Mouse (Mus musculus) induced T-regulatory cell, adult 2 months (primary cell): Measurements from ENCODE around the gene Ube2o.
A peak's percentile ranks its signal among the peaks of the same experiment; 100 is the strongest.
"Not testable (repeated sequence)": the region's sequence is repeated elsewhere in the genome, so short reads cannot be mapped to it uniquely, and the experiment has no call there.

Experiments
- DNase-seq: peaks from one replicate; pipeline ENCODE4 v3.0.0-alpha.2; 2012; ENCODE audit warnings: low read depth

Gene Ube2o

DNA sequence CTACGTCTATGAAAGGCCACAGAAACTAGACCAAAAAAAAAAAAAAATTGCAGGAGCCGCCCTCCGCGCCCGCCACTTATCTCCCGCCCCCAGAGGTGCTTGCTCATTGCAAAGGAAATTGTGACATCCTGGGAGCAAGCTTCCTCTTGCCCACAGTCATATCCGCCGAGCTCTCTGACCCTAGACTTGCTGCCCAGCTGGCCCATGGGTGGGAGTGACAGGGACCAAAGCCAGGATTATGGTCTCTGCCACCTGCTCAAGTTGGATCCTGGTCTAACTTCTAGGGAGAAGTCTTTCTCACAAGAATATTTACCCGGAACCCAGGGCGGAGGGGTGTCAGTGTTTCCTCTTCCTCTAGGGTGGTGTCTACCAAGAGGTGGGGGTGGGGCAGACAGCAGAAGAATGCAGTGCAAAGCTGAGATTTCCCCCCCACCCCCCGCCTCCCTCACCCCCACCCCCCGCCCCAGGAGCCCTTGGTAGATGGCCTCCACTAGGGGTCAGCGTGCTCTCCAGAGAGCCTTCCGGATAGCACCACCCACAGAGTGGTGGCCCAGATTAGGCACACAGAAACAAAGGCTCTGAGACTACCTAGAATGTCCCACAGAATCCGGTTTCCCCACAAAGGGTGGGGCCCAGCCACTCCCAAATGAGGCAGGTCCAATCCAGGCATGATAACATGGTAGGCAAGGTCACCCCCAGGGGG, 34.6 kb upstream of the Ube2o start:
- peak; percentile 84 for DNase-seq

DNA sequence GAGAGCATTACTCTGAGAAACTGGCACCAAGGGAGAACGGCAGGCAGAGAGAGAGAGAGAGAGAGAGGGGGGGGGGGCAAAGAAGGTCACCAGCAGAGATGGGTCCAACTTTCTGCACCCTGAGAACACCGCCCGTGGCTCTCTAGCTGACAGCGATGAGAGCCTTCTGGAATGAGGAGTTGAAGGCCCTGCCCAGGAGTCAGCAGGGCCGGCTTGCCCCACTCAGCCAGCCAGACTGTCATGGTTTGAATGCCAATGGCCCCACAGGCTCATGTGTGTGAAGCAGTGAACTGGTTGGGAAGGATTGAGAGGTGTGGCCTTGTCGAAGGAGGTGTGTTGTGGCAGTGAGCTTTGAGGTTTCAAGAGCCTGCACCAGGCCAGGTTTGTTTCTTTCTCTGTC, 32.0 kb upstream of the Ube2o start:
- DNase-seq = no peak

DNA sequence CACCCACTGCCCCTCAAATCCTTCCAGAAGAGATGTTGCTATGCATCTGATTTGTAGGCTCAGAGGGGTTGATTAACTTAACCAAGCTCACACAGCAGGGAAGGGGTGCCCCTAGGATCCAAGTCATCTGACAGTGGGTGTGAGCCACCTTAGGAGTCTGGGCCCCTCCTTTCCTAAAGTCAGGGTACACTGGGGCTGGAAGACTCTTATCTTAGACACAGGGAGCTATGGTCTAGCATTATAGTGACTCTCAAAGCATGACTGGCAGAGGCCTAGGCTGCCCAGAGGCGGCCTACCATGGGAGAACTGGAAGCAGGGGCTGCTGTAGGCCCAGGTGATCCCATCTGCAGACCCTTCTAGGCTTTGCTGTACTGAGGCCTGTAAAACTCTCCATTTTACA, 31.3 kb upstream of the Ube2o start:
- no peak for DNase-seq

DNA sequence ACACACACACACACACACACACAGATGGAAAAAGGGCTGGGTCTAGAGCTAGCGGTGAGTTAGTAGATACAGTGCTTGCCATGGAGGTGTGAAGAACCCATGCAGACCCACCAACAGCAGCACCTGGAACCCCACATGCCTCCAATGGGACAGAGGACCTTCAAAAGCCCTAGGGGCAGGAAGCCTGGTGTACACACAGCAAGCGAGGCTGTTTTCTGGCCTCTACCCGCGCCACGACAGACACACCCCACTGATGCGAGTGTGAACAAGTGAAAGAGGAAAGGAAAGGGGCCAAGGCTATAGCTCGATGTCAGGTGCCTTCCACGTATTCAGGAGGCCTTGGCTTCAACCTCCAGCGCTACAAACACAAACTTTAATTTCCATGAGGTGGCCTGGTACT, 30.6 kb upstream of the Ube2o start:
- DNase-seq = no peak

DNA sequence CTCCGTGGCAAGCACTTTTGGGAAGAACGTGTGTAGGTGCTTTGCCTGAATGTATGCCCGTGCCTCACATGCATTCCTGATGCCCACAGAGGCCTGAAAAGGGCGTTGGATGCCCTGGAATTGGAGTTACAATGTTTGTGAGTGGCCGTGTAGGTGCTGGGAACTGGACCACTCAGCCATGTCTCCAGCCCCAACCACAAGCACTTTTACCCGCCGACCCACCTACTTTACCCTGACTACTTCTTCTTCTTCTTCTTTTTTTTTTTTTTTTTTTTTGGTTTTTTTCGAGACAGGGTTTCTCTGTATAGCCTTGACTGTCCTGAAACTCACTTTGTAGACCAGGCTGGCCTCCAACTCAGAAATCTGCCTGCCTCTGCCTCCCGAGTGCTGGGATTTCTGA, 29.9 kb upstream of the Ube2o start:
- not testable (repeated sequence) for DNase-seq

DNA sequence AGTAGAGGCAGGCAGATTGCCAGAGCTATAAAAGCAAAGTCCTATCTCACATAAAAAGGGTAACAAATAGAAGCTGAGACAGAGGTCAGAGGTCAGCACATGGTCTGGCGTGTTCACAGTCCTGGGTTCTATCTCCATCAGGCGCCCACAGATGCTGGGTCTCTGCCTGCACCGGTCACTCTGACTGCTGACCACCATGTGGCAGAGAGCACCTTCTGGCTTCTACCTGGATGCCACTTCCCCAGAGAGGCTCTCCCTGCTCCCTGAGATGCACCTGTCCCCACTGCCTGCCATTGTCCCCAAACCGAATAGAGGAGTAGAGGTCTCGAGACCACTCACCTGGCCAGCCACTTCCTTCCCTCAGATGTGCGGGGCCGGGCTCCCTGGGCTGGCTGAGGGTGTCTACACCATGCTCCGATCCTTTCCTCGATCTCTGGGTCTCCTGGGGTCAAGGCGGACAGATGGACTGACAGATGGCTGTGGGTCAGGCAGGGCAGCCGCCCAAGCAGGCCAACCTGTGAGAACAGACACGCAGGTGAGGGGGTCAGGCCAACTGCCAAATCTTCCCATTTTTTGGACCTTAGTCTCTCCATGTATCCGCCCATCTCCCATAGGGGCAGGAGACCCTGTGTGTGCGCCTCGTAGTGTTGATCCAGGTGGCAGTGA, 28.9 kb upstream of the Ube2o start:
- no peak for DNase-seq

DNA sequence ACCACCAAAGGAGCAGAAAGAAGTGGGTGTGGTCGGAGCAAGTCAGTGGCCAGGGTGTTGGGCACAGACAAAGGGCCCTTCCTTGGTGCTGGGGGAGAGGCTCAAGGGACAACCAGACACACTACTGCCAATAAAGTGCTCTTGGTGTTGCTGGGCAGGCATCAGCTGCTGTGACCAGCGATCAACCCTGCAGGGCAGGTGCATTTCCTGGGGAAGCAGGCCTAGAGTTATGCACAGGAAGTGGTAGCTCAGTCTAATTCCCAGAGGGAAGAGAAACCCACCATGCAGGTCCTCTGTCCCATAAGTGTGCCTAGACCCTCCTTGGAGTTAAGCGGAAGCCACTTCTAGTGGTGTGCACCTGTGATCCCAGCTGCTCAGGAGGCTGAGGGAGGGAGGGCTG, 26.5 kb upstream of the Ube2o start:
- DNase-seq = no peak

DNA sequence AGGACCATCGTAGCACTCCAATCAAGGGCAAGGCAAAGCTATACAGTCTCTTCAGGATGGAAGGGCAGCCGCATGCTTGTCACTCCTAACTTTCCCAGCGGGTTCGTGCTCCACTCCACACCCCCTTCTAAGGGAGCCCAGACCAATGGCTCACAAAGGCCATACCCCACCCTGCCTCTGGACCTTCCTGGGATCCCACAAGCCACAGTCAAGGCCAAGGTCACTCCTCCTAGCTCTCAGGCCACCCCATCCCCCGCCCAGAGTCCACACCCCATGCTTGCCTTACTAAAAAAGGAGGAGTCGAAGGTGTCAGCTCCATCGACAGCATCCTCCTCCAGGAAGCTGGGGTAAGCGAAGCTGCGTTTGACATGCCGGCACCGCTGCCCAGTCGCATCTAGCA, 22.9 kb upstream of the Ube2o start:
- DNase-seq = no peak

DNA sequence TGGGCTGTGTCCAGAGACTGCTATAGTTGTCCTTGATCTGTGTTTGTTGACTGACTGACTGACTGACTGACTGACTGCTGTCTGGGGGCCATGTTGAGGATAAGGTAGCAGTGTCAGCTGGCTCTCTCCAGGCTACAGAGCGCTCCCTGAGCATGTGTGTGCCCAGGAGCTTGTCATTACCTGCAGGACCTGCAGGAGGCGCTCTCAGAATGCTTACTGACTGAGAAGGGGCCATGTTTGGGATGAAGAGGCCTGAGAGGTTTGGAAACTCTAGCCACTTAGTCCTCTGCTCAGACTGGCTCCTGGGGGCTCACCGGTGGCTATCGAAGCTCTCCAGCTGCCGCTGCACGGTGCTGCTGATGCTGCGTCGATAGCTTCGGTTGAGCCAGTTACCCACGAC, 22.1 kb upstream of the Ube2o start:
- peak; percentile 68 for DNase-seq

DNA sequence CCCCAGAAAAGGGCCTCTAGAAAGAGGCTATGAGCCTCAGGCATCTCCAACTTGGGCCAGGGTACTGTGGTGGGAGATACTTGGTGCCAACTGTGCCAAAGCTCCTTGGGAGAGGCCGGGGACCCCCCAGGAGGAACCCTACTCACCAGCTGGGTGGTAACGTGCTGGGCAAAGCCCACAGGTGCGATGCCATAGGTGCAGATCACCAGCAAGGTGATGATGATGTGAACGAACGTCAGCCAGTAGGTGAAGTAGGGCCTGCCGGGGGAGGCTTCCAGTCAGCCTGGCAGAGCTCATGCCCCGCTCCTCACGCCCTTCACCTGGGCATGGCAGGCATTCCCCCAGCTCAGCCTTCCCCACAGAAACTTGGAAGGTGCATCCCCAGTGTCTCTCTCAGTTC, 20.8 kb upstream of the Ube2o start:
- DNase-seq = no peak

DNA sequence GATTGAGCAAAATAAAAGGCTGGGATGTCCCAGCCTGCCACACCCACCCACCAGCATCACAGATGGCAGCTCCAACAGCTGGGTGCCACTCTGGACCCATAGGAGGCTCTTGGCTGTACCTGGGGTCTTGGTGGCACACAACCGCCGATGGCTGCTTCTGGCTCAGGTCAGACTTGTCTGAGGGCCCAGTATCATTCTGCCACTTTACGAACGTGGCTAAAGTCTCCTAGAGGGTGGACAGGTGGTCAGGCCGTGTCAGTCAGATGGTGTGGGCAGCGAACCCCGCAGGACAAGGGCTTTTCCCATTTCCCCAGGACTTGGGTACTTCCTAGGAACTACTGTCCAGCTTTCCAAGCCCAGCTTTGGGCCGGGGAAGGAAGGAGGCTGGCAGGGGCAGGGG, 19.9 kb upstream of the Ube2o start:
- no peak for DNase-seq

DNA sequence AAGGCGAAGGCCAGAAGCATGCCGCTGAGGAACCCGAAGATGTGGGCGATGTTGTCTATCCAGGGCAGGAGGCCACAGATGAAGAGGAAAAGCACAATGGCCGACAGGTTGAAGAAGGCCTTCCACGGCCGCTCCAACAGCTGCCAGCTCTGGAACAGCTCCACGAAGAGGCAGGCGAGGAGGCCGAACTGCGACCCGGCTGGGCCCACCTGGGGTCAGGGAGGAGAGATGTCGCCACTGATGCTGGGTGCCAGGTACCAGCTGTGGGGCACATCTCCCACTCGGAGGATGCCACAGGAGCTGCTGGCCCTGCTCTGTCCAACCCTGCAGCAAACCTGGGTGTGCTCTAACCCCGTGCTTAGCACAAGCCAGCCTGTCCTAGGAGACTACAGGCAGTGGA, 18.0 kb upstream of the Ube2o start:
- DNase-seq = no peak

DNA sequence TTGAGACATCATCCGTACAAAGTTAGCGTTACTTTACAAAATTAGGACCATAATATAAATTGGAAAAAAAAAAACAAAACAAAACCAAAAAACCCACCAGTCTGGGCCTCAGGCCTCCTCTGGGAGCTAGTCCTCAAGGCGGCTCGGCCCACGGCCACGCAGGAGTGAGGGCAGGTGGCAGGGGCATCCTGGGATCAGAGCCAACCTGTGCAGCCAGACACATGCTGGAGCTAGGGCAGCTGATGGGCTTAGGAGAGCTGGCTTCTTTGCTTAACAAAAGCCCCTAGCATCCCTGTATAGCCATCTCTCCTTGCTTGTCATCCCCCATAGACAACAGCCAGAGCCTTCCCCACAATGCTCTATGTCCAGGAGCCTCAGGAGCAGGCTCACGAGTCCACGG, 16.9 kb upstream of the Ube2o start:
- no peak for DNase-seq

DNA sequence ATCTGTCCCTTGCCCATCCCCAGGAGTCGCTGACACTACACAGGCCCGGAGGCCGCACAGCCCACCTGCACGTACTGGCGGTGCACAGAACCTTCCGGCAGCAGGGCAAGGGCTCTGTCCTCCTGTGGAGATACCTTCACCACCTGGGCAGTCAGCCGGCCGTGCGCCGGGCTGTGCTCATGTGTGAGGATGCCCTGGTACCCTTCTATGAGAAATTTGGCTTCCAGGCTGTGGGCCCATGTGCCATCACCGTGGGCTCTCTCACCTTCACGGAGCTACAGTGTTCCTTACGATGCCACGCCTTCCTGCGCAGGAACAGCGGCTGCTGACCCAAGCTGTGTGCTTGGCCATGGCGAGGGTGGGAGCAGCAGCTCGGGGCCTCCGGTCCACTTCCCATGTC, 15.5 kb upstream of the Ube2o start:
- no peak for DNase-seq

DNA sequence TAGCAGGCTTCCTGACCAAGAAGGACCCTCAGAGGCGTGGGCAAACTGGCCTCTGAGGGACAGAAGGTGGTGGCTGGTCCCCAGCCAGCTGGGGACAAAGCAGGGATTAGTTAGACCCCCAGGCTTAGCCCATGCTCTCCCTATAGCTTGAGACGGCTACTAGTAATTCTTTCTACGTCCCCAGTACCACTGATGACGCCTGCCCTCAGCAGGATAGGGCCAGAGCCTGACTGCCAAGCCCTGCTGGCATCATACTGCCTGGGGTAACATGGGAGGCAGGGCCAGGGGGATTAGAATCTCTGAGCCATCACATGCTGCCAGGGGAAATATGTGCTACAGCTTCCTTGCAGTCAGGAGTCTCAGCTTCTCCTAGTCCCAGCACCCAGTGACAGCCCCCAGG, 12.1 kb upstream of the Ube2o start:
- DNase-seq = no peak

DNA sequence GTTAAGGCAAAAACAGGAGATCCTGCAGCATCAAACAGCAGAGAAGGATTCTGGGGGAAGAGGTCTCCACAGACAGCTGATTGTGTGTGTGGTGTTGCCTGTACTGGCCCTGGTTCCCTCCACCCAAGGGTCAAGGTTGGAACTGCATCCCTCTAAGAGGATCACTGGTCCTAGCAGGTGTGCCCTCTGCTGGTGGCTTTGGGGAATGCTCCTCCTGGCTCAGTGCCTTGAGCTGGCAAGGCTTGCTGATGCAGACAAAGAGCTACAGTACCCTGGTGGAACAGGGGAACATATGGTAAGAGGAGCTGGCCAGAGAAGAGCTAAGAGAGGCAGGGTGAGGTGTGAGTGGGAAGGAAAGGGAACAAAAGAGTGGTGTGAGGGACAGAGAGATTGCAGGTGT, 11.2 kb upstream of the Ube2o start:
- DNase-seq = peak; percentile 92

DNA sequence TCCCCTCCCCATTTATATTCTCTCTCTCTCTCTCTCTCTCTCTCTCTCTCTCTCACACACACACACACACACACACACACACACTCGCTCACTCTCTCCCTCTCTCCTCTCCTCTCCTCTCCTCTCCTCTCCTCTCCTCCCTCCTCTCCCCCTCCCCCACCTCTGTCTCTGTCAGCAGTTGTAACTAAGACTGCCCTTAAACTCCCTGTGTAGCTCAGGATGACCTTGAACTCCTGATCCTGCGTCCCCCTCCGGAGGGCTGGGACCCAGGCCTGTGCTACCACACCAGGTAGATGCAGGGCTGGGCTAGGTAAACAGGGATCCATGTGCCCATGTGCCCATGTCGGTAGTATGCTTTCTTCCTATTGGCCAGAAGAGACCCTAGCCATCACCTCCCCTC, 10.4 kb upstream of the Ube2o start:
- no peak for DNase-seq

DNA sequence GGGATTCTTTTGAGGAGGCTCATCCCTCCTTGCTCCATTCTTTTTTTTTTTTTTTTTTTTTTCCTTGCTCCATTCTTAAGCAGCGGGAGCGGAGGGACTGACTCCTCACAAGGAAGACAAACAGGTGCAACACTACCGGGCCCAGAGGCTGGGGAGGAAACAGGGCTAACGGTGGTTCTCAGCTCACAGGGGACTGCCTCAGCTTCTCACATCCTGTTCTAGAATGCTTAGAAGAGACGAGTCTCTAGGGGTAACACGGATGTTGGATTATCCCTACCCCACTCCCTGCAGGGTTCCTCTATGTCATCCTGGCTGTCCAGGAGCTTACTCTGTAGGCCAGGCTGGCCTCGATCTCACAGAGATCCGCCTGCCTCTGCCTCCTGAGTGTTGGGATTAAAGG, 8.3 kb upstream of the Ube2o start:
- DNase-seq = no peak

DNA sequence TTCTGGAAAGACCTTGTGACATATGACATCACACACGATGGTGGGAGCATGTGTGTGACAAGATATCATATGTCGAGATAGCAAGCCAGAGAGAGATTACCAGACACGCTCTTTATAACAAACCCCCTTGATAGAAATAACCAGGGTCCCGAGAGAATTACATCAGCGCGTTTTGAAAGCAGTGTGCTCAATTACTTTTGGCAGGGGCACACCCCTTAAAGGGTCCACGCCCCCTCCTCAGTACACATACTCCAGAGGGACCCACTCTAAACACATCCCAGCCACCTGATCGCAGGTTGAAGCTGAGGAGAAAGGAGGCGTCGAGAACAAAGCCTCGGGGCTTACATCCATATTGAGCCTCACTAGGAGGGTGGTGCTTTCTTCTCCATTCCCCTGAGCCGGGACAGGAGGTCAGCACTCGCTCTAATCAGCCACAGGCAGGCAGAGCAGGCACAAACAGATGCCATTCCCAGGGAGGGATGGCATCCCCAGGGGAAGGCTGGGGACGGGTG, 7.8 kb upstream of the Ube2o start:
- DNase-seq = no peak

DNA sequence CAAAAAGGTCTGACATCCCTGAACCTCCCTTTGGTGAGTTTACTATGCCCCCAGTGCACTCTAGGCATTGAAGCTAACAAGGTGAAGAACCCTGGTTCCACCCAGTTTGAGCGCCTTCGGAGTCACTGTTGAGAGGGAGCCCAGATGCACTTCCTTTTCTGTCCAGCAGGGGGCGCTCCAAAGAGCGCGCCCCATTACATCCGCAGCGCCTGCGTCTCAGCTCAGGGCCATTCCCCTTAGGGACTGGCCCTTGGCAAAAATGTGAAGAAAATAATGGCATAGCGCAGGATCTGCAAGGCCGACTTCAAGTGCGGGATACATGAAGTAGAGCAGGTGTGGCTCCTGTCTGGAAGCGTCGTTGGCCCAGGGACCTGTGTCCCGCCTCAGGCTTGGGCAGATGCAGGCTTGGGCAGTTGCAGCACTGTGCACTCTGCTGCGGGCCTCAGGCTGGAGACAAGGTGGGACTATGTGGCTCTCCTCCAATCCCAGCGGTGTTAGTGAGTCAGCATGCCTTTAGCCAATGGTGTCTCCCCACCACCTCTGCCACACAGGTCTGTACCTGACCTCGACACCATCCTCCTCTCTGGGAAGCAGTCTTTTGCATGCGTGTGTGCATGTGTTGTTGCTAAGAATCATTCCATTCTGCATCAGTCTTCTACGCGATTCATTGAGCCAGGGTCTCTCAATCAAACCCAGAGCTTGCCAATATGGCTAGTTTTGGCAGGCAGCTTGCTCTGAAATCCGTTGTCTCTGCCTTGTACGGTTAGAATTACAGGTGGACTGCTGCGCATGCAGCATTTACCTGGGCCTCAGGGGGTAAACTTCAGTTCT, 5.8 kb upstream of the Ube2o start:
- DNase-seq = peak; percentile 89

DNA sequence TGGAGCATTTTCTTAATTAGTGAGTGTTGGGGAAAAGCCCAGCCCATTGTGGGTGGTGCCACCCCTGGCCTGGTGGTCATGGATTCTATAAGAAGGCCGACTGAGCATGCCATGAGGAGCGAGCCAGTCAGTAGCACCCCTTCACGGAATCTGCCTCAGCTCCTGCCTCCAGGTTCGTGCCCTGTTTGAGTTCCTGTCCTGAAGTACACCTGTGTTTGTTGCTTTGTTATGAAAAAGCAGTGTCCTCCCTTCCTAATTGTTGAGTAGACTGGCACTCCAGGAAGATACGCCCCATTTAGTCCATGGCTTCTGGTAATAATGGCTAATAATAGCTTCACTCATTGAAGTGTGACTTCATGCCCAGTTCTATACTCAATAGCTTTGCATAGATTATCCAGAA, 5.1 kb upstream of the Ube2o start, which contains the start of gene Aanat:
Aanat (plus strand) TSS at position 123 of the 400 bp plus-strand sequence.
- DNase-seq = no peak

DNA sequence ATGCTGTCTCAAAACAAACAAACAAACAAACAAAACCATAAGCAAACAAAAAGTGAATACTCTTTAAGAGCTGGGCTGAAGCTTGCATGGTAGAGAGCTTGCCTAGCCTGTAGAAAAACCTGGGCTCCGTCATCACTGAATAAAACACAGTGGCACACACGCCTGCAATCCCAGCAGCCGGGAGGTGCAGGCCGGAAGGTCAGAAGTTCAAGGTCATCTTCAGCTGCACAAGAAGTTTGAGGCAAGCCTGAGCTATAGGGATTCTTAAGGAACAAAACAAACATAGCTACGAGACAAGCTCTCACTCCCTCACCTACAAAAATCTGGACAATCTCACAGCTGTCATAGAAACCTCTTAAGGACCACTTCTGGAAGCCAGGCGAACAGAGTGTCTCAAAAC, 4.4 kb upstream of the Ube2o start:
- no peak for DNase-seq
